12 mouse cellular contexts compared by ENCODE assay signal in genomic region chr7:34717161-34717810, GRCm38 (mm10).
DNase-seq lines count a peak whose midpoint lies in the region; ATAC-seq lines count a peak whose summit lies in the region.
"Had no signal": no experiment of that assay in that cellular context is flagged by ENCODE, and none has a peak within 500 bp of the region (broad histone marks: within the 10 kb centered on the region; RNA-seq: fewer than 3 reads in every experiment).

No protein-coding gene starts in this region.

- DNase-seq in kidney, adult 18-20 months, result no peak
- DNase-seq in gonadal fat pad, adult 2 months (ENCODE audit: low read depth), result peak; percentile 20
- DNase-seq in thymus, postnatal 10 days (ENCODE audit: low spot score in 2 of 2), result no peak
- no peak for DNase-seq in heart, postnatal 4 days
- no peak for DNase-seq in heart, postnatal 25 days (ENCODE audit: low spot score)
- DNase-seq: liver had no signal

- peaks cover 34% of the 10 kb centered on the region for H3K4me1 ChIP-seq in kidney, embryonic 16.5 days (ENCODE audit: insufficient read depth, low read length)
- H3K4me1 ChIP-seq in midbrain, embryonic 12.5 days, result peaks cover 53% of the 10 kb centered on the region
- H3K4me1 ChIP-seq: megakaryocyte, embryonic 14.5 days had no signal

- H3K27ac ChIP-seq in kidney, embryonic 16.5 days (ENCODE audit: low read length), result no peak overlapping the region
- peak overlapping the region; percentile 83 for H3K27ac ChIP-seq in midbrain, embryonic 12.5 days (replicated peaks)

- 0 out of 2 replicates have a peak, but pooled peaks cover 3% of the 10 kb centered on the region for H3K27me3 ChIP-seq in kidney, embryonic 16.5 days (ENCODE audit: insufficient read depth, low read length)
- H3K27me3 ChIP-seq in midbrain, embryonic 12.5 days, result peaks cover 5% of the 10 kb centered on the region; the same call in 1 of the 2 replicates

- H3K36me3 ChIP-seq in kidney, embryonic 16.5 days (ENCODE audit: insufficient read depth, low read length), result no peaks in the 10 kb centered on the region
- no peaks in the 10 kb centered on the region for H3K36me3 ChIP-seq in midbrain, embryonic 12.5 days

- intact Hi-C loops in heart, postnatal 25 days (cut with DNase I), result no loop called here

- ATAC-seq in kidney, embryonic 16.5 days (ENCODE audit: low FRiP score, low TSS enrichment), result 0 out of 2 replicates have a peak, but pooled peaks have one; percentile 25
- peak; percentile 64 for ATAC-seq in midbrain, embryonic 12.5 days (ENCODE audit: low FRiP score, low read depth)
- ATAC-seq in inflammation-experienced regulatory T-cells, adult 6 months, result no peak
- ATAC-seq: intestine, postnatal 0 days had no signal

- WGBS in kidney, embryonic 16.5 days, result 19% methylated on average over 11 of the region's 11 CpGs
- WGBS in midbrain, embryonic 12.5 days, result 0% methylated on average over 11 of the region's 11 CpGs

- no peak overlapping the region for H3K4me2 ChIP-seq in kidney, embryonic 16.5 days (replicated peaks; ENCODE audit: low read depth, low read length)
- H3K4me2 ChIP-seq in midbrain, embryonic 12.5 days (replicated peaks), result peak overlapping the region; percentile 34

- H3K9ac ChIP-seq in kidney, embryonic 16.5 days (replicated peaks; ENCODE audit: low read length), result no peak overlapping the region
- 0 out of 2 replicates have a peak overlapping the region, but pooled peaks have one; percentile 6 for H3K9ac ChIP-seq in midbrain, embryonic 12.5 days (replicated peaks)

- no peaks in the 10 kb centered on the region for H3K9me3 ChIP-seq in kidney, embryonic 16.5 days (ENCODE audit: low read length)
- no peaks in the 10 kb centered on the region for H3K9me3 ChIP-seq in midbrain, embryonic 12.5 days
- H3K9me3 ChIP-seq: megakaryocyte, embryonic 14.5 days had no signal

- no peak overlapping the region for H3K4me3 ChIP-seq in kidney, embryonic 16.5 days (ENCODE audit: low read length)
- no peak overlapping the region for H3K4me3 ChIP-seq in midbrain, embryonic 12.5 days
- H3K4me3 ChIP-seq: erythroblast, embryonic 14.5 days; megakaryocyte, embryonic 14.5 days had no signal
